Mouse (Mus musculus) testis, adult 2 months (tissue): Measurements from ENCODE around the gene Fbxo4. TPM values are rescaled to one million over a fixed set of nuclear protein-coding genes. Genes with fewer than 3 reads are reported as not detected.

Experiments used
- H3K27ac ChIP-seq: fragments of 200-500 bp; 2 replicates; pipeline ENCODE4 v1.5.1; 2012; ENCODE audit warnings: low read depth, low read length; ENCODE audit not compliant: control insufficient read depth, insufficient read depth
- H3K27me3 ChIP-seq: fragments of 200-500 bp; 2 replicates; pipeline ENCODE4 v1.6.1; 2012; ENCODE audit warnings: mild to moderate bottlenecking, low read length, moderate library complexity; ENCODE audit not compliant: control insufficient read depth, insufficient read depth
- H3K36me3 ChIP-seq: fragments of 200-500 bp; 2 replicates; pipeline ENCODE4 v1.6.1; 2012; ENCODE audit warnings: mild to moderate bottlenecking, low read length; ENCODE audit not compliant: control insufficient read depth, insufficient read depth
- H3K4me1 ChIP-seq: fragments of 200-500 bp; 2 replicates; pipeline ENCODE4 v1.6.1; 2012; ENCODE audit warnings: low read length; ENCODE audit not compliant: control insufficient read depth, insufficient read depth
- H3K4me3 ChIP-seq: fragments of 200-500 bp; 2 replicates; pipeline ENCODE4 v1.5.1; 2012; ENCODE audit warnings: low read depth, mild to moderate bottlenecking, low read length, moderate library complexity, mixed read lengths; ENCODE audit not compliant: control insufficient read depth
- CTCF ChIP-seq: fragments of 200-500 bp; IDR thresholded peaks from 2 replicates; pipeline ENCODE4 v1.5.1; 2012; ENCODE audit warnings: low read depth, mild to moderate bottlenecking, inconsistent platforms, low read length, moderate library complexity; ENCODE audit not compliant: control insufficient read depth, insufficient read depth, insufficient replicate concordance
- POLR2A ChIP-seq: fragments of 200-500 bp; IDR thresholded peaks from 2 replicates; pipeline ENCODE4 v1.6.1; 2012; ENCODE audit warnings: low read depth, mild to moderate bottlenecking, inconsistent platforms, low read length, moderate library complexity; ENCODE audit not compliant: control insufficient read depth
- polyA plus RNA-seq: library from polyadenylated mRNA; depleted of rRNA; stranded (reverse); fragments of >200 nt; gene quantifications from 2 replicates; pipeline ENCODE4 v1.2.3, GENCODE M21; 2012; rRNA removed

Gene Fbxo4
- polyA plus RNA-seq, 1 experiment, result 8.9 TPM

- Histone ChIP-seq H3K36me3 (no peaks in the 10 kb centered on the region), H3K27me3 (no peaks in the 10 kb centered on the region), H3K27ac (no peak overlapping the region), H3K4me1 (no peaks in the 10 kb centered on the region), H3K4me3 (no peak overlapping the region)
- TF ChIP-seq CTCF (no peak), POLR2A (no peak)
Observed at GRCm38 (mm10) chr15:3936056-3936455, 43.3 kb downstream of the Fbxo4 start.

GRCm38 (mm10) chr15:3933466-3933865, 45.9 kb downstream of the Fbxo4 start:
- TF ChIP-seq POLR2A, result no peak
- no peak for TF ChIP-seq CTCF
- Histone ChIP-seq H3K27me3 (no peaks in the 10 kb centered on the region), H3K4me3 (no peak overlapping the region), H3K27ac (no peak overlapping the region), H3K4me1 (no peaks in the 10 kb centered on the region), H3K36me3 (no peaks in the 10 kb centered on the region)

- Histone ChIP-seq H3K4me1 (no peaks in the 10 kb centered on the region), H3K27ac (no peak overlapping the region), H3K27me3 (no peaks in the 10 kb centered on the region), H3K36me3 (no peaks in the 10 kb centered on the region), H3K4me3 (no peak overlapping the region)
- TF ChIP-seq POLR2A (no peak), CTCF (no peak)
Observed at GRCm38 (mm10) chr15:3931931-3932330, 47.4 kb downstream of the Fbxo4 start.

Other genes starting within 250 kb of the Fbxo4 start
- 5.6 and 7.2 TPM in 2 replicates for gene AW549877, start 16.2 kb upstream of the Fbxo4 start, polyA plus RNA-seq
- 20.2 and 37.6 TPM in 2 replicates for gene Oxct1, start 46.8 kb upstream of the Fbxo4 start, polyA plus RNA-seq